Mouse (Mus musculus) embryonic facial prominence, embryonic 11.5 days (tissue): ENCODE results near the gene Auts2. TPM values are rescaled to one million over a fixed set of nuclear protein-coding genes. Genes with fewer than 3 reads are reported as not detected.

Experiments
- ATAC-seq: fragments of 200-750 bp; cut with Nextera tagmentation; replicated peaks from 2 replicates; pipeline ENCODE4 v1.8.0; 2017; ENCODE audit warnings: low read depth; ENCODE audit not compliant: insufficient number of reproducible peaks, low FRiP score, low TSS enrichment
- DNase-seq: peaks from one replicate; pipeline ENCODE4 v3.0.0-alpha.2; 2015; ENCODE audit warnings: low spot score
- H3K27ac ChIP-seq: fragments of 300-500 bp; sonication (generic); replicated peaks from 2 replicates; pipeline ENCODE4 v1.5.1; 2014; ENCODE audit warnings: mild to moderate bottlenecking, low read depth, low read length, control low read depth
- H3K27me3 ChIP-seq: fragments of 300-500 bp; sonication (generic); 2 replicates; pipeline ENCODE4 v1.6.1; 2014; ENCODE audit warnings: mild to moderate bottlenecking, low read length, moderate library complexity, mixed read lengths; ENCODE audit not compliant: control insufficient read depth, insufficient read depth
- H3K36me3 ChIP-seq: fragments of 300-500 bp; sonication (generic); replicated peaks from 2 replicates; pipeline ENCODE4 v1.6.1; 2014; ENCODE audit warnings: low read depth, mild to moderate bottlenecking, low read length, moderate library complexity, mixed read lengths; ENCODE audit not compliant: control insufficient read depth, insufficient read depth
- H3K4me1 ChIP-seq: fragments of 300-500 bp; sonication (generic); 2 replicates; pipeline ENCODE4 v1.6.1; 2014; ENCODE audit warnings: low read length, mixed read lengths; ENCODE audit not compliant: control insufficient read depth, insufficient read depth
- H3K4me2 ChIP-seq: fragments of 300-500 bp; sonication (generic); 2 replicates; pipeline ENCODE4 v1.6.1; 2014; ENCODE audit warnings: low read depth, mild to moderate bottlenecking, control low read depth, low read length, moderate library complexity
- H3K4me3 ChIP-seq: fragments of 300-500 bp; sonication (generic); 2 replicates; pipeline ENCODE4 v1.5.1; 2014; ENCODE audit warnings: low read depth, low read length, control low read depth
- H3K9ac ChIP-seq: fragments of 300-500 bp; sonication (generic); replicated peaks from 2 replicates; pipeline ENCODE4 v1.6.1; 2014; ENCODE audit warnings: mild to moderate bottlenecking, control low read depth, low read length
- H3K9me3 ChIP-seq: fragments of 300-500 bp; sonication (generic); replicated peaks from 2 replicates; pipeline ENCODE4 v1.6.1; 2016; ENCODE audit warnings: mild to moderate bottlenecking, low read length, inconsistent platforms, mixed read lengths; ENCODE audit not compliant: control insufficient read depth
- WGBS: fragments of 180-500 bp; shearing (Covaris S2); extraction: QIAGEN DNeasy Blood & Tissue Kit; methylation state at CpG from one replicate; pipeline ENCODE4 v1.1.7; 2014; 5-methylcytosine and 5-hydroxymethylcytosine counted together
- polyA plus RNA-seq: library from polyadenylated mRNA; unstranded; fragments of >200 nt; fragmentation: Nextera tagmentation; extraction: Ambion mirVana; gene quantifications from 2 replicates; pipeline ENCODE4 v1.2.1, GENCODE M21; 2014

The Auts2 gene
- polyA plus RNA-seq, 1 experiment from 2014 or later: 30.5 TPM

DNA sequence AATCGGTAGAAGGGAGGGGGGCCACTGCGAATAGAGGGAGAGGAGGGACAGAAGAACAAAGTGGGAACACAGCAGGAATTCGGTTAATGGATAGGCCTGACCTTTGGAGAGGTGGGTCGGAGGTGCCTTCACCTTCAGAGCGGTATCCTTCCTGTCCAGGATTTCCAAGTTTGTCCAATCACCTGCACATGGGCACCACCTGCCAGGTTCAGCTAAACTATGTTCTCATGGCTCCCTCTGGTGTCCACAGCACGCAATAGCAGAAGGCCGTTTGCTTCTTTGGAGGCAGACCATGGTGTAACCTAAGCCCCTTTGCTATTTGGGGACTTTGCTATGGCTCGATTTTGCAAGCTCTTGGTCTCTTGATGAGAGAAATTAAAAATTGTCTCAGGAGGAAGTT, 1113.0 kb downstream of the Auts2 start:
- no peaks in the 10 kb centered on the region for H3K4me1 ChIP-seq
- no peaks in the 10 kb centered on the region for H3K36me3 ChIP-seq
- no peak overlapping the region for H3K4me3 ChIP-seq
- no peaks in the 10 kb centered on the region for H3K9me3 ChIP-seq
- H3K27me3 ChIP-seq: no peaks in the 10 kb centered on the region
- H3K27ac ChIP-seq: no peak overlapping the region
- peak; percentile 83 for DNase-seq
- no peak overlapping the region for H3K9ac ChIP-seq
- ATAC-seq: no peak
- WGBS: 29% methylated on average over 8 of the region's 8 CpGs
- H3K4me2 ChIP-seq: no peak overlapping the region

DNA sequence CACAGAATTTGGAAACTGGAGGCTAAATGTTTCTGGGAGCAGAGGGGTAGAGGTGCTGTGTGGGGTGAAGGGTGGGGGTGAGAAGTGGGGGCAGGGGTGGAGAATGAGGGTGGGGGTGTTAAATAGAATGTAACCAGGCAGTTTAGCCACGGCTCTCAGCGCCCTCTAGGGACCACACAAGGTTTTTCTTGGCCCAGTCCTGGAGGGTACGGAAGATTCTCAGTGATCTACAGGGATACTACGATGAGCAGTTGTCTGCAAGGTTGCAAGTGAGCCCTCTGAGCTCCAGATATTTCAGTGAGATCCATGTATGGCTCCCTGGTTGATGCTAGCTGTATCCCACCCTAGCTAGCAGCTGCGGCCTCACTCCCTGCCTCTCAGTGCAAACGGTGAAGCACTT, 1113.6 kb downstream of the Auts2 start:
- Histone ChIP-seq H3K4me1 (no peaks in the 10 kb centered on the region), H3K9ac (no peak overlapping the region), H3K27me3 (no peaks in the 10 kb centered on the region), H3K4me3 (no peak overlapping the region), H3K36me3 (no peaks in the 10 kb centered on the region), H3K4me2 (no peak overlapping the region), H3K9me3 (no peaks in the 10 kb centered on the region), H3K27ac (no peak overlapping the region)
- ATAC-seq: no peak
- no peak for DNase-seq
- 62% methylated on average over 6 of the region's 6 CpGs for WGBS

DNA sequence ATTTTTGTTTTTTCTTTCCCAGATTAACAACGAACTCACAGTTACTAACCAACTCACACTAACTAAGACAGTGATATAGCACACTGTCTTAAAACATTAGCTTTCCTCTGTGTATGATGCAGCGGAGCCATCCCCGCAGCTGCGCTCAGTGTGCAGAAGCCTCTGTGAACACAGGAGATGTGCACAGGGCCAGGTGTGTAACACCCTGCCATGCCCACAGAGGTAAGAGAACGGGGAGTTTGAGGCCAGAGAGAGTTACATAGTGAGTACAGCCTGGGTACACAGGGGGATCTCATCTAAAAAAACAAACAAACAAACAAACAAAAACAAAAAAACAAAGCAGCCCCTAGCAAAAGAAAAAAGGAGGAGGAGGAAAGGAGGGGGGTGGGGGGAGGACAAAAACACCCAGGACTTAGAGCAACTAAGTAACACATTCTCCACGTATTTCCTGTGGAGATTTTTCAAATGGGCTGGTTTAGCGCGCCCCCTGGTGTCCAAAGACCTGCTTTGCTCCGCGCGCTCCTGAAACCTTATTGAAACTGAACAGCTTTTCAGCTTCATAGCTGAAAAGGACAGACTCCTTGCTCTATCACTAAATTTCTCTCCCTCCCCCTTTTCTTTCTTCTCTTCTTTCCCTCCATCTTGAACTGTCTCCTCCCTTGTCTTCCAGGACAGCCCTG, 1115.3 kb downstream of the Auts2 start:
- Histone ChIP-seq H3K36me3 (no peaks in the 10 kb centered on the region), H3K9ac (no peak overlapping the region), H3K27me3 (no peaks in the 10 kb centered on the region), H3K4me3 (no peak overlapping the region), H3K9me3 (no peaks in the 10 kb centered on the region), H3K27ac (no peak overlapping the region), H3K4me1 (no peaks in the 10 kb centered on the region), H3K4me2 (no peak overlapping the region)
- peak; percentile 88 for DNase-seq
- no peak; the same call in 1 of the 2 replicates for ATAC-seq
- WGBS: 38% methylated on average over 11 of the region's 11 CpGs

DNA sequence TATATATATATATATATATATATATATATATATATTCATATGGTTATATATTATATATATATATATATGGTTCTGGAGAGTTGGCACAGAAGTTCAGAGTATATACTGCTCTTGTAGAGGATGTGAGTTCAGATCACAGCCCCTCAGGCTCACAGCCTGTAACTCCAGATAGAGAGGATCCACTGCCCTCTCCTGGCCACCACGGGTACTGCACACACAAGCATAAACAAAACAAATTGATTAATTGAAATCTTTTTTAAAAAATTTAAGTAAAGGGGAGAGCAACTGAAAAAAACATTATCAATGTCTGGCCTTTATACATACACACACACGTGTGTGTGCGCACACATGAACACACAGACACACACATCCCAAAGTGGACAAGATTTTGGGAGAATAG, 1120.4 kb downstream of the Auts2 start:
- Histone ChIP-seq H3K4me3 (no peak overlapping the region), H3K27ac (no peak overlapping the region), H3K4me2 (no peak overlapping the region), H3K36me3 (no peaks in the 10 kb centered on the region), H3K27me3 (no peaks in the 10 kb centered on the region), H3K9ac (no peak overlapping the region), H3K9me3 (no peaks in the 10 kb centered on the region), H3K4me1 (no peaks in the 10 kb centered on the region)
- DNase-seq (no peak), ATAC-seq (no peak)
- 88% methylated on average over 3 of the region's 3 CpGs for WGBS

DNA sequence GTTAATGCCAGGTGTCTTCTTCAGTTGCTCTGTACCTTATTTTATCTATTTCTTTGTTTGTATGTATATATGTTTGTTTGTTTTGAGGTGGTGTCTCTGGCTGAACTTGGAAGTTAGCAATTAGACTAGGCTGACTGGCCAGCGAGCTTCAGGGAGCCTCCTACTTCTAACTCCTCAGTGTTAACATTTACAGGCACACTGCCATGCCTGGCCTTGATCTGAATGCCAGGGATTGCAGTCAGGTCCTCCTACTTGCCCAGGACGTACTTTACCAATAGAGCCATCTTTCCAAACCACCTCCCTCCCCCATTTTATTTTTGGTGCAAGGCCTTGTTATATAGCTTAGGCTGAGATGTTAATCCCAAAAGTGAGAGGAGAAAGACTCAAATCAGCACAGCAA, 1122.7 kb downstream of the Auts2 start:
- Histone ChIP-seq H3K4me2 (no peak overlapping the region), H3K4me3 (no peak overlapping the region), H3K9ac (no peak overlapping the region), H3K27ac (no peak overlapping the region), H3K9me3 (no peaks in the 10 kb centered on the region), H3K27me3 (no peaks in the 10 kb centered on the region), H3K36me3 (no peaks in the 10 kb centered on the region), H3K4me1 (no peaks in the 10 kb centered on the region)
- DNase-seq (no peak), ATAC-seq (no peak)
- WGBS: 75% methylated on average over 2 of the region's 2 CpGs

DNA sequence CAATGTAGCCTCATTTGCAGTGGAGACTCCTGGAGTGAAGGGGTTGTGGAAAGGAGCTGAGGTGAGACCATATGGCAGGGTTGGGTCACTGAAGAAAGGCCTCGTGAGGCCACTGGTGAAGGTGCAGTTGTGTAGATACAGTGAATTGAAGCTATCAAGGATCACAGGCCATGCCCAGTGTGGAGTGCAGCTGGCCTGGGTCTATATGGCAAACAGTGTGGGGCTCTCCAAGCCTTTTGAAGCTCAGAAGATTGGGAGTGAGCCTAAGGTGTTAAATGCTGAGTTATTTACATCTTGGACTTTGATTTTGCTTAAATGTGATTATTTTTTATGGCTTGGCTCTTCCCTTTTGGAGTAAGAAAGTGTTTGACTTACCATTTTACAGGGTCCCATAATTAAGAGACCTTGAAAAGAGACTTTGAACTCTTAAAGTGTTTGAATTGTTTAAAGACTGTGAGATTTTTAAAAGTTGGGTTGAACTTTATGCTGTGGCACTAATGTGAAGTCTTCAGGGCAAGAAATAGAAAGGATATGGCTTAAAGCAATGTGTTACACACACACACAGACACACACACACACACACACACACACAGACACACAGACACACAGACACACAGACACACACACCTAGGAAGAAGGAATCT, 1127.1 kb downstream of the Auts2 start:
- no peak overlapping the region for H3K4me2 ChIP-seq
- no peak overlapping the region for H3K9ac ChIP-seq
- DNase-seq (no peak), ATAC-seq (no peak)
- H3K4me3 ChIP-seq: no peak overlapping the region
- no peaks in the 10 kb centered on the region for H3K36me3 ChIP-seq
- H3K27me3 ChIP-seq: no peaks in the 10 kb centered on the region
- no peaks in the 10 kb centered on the region for H3K9me3 ChIP-seq
- 83% methylated on average over 1 of the region's 1 CpGs for WGBS
- H3K4me1 ChIP-seq: no peaks in the 10 kb centered on the region
- H3K27ac ChIP-seq: no peak overlapping the region

DNA sequence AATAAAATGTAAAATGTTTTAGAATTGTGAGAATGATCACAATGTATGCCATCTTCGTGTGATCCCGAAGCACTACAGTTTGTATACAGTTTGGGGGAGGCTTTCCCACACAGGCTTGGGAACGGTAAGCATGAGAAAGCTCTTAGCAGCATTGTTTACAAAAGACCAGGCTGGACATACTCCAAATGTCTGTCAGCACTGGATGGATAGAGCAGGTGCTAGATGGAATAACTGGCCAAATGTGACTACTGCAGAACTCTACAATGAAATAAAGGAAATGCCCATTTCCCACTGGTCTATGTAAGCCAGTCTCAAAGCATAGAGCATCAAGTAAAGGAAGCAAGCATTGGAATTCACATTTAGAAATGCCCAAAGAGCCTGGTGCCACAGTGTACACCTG, 1144.9 kb downstream of the Auts2 start:
- Histone ChIP-seq H3K4me2 (no peak overlapping the region), H3K4me1 (no peaks in the 10 kb centered on the region), H3K4me3 (no peak overlapping the region), H3K27me3 (no peaks in the 10 kb centered on the region), H3K9me3 (no peaks in the 10 kb centered on the region), H3K9ac (no peak overlapping the region), H3K36me3 (no peaks in the 10 kb centered on the region), H3K27ac (no peak overlapping the region)
- 87% methylated on average over 3 of the region's 3 CpGs for WGBS
- ATAC-seq (no peak), DNase-seq (no peak)

DNA sequence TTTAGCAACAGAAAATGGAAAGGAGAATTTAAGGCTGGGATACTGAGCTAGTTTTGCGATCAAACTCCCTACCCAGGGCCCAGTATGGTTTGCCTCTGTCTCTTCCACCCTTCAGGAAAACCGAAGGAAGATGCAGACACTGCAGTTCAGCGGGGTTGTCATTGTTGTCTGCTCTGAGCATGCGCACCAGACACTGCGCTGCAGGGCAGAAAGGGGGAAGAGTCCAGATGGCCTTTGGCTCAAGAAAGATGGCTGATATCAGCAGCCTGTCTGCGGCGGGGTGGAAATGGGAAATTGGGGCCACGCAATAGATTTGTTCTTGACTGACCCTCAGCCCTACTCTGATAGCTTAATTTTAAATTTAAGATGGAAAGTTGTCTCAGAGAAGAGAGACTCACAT, 1147.4 kb downstream of the Auts2 start:
- Histone ChIP-seq H3K9me3 (no peaks in the 10 kb centered on the region), H3K36me3 (no peaks in the 10 kb centered on the region), H3K9ac (no peak overlapping the region), H3K4me2 (no peak overlapping the region), H3K4me1 (no peaks in the 10 kb centered on the region), H3K27me3 (no peaks in the 10 kb centered on the region), H3K4me3 (no peak overlapping the region), H3K27ac (no peak overlapping the region)
- ATAC-seq (no peak), DNase-seq (no peak)
- WGBS: 84% methylated on average over 8 of the region's 8 CpGs
